Mouse (Mus musculus): Measurements from ENCODE around the gene Adap1. TPM values are rescaled to one million over a fixed set of nuclear protein-coding genes. Genes with fewer than 3 reads are reported as not detected.

Gene Adap1
- polyA plus RNA-seq, 1 experiment from 2014 or later: 1.7 TPM

GRCm38 (mm10) chr5:139261403-139261802, 64.0 kb downstream of the Adap1 start:
- no peak for ATAC-seq (ENCODE audit: low read depth)
- H3K27ac ChIP-seq (ENCODE audit: low read length): no peak overlapping the region
- no peak overlapping the region for H3K9ac ChIP-seq (ENCODE audit: low read length)
- H3K36me3 ChIP-seq (ENCODE audit: control insufficient read depth, insufficient read depth, low read length): peaks cover 21% of the 10 kb centered on the region
- no peaks in the 10 kb centered on the region for H3K9me3 ChIP-seq (ENCODE audit: control insufficient read depth, low read length)
- no peak overlapping the region for H3K4me2 ChIP-seq (ENCODE audit: low read depth, low read length)
- WGBS: 86% methylated on average over 4 of the region's 4 CpGs
- no peak overlapping the region for H3K4me3 ChIP-seq (ENCODE audit: low read length)
- no peaks in the 10 kb centered on the region for H3K27me3 ChIP-seq (ENCODE audit: control insufficient read depth, insufficient read depth, low read depth, low read length)
- peaks cover 34% of the 10 kb centered on the region for H3K4me1 ChIP-seq (replicated peaks; ENCODE audit: control insufficient read depth, insufficient read depth, low read length)

GRCm38 (mm10) chr5:139259853-139260252, 65.6 kb downstream of the Adap1 start:
- no peak overlapping the region for H3K4me3 ChIP-seq (ENCODE audit: low read length)
- 0 out of 2 replicates have a peak overlapping the region, but pooled peaks have one; percentile 4 for H3K4me2 ChIP-seq (ENCODE audit: low read depth, low read length)
- peaks cover 40% of the 10 kb centered on the region for H3K4me1 ChIP-seq (replicated peaks; ENCODE audit: control insufficient read depth, insufficient read depth, low read length)
- H3K9me3 ChIP-seq (ENCODE audit: control insufficient read depth, low read length): no peaks in the 10 kb centered on the region
- no peaks in the 10 kb centered on the region for H3K27me3 ChIP-seq (ENCODE audit: control insufficient read depth, insufficient read depth, low read depth, low read length)
- 65% methylated on average over 5 of the region's 5 CpGs for WGBS
- peaks cover 13% of the 10 kb centered on the region for H3K36me3 ChIP-seq (ENCODE audit: control insufficient read depth, insufficient read depth, low read length)
- no peak overlapping the region for H3K9ac ChIP-seq (ENCODE audit: low read length)
- ATAC-seq (ENCODE audit: low read depth): peak; percentile 81
- peak overlapping the region; percentile 87 for H3K27ac ChIP-seq (ENCODE audit: low read length)

- peak; percentile 53 for ATAC-seq (ENCODE audit: low read depth)
Measured at GRCm38 (mm10) chr5:139258371-139259035, 66.9 kb downstream of the Adap1 start.

GRCm38 (mm10) chr5:139257818-139258217, 67.6 kb downstream of the Adap1 start:
- H3K4me2 ChIP-seq (ENCODE audit: low read depth, low read length): no peak overlapping the region
- no peaks in the 10 kb centered on the region for H3K9me3 ChIP-seq (ENCODE audit: control insufficient read depth, low read length)
- WGBS: 55% methylated on average over 4 of the region's 4 CpGs
- peaks cover 54% of the 10 kb centered on the region for H3K4me1 ChIP-seq (replicated peaks; ENCODE audit: control insufficient read depth, insufficient read depth, low read length)
- H3K36me3 ChIP-seq (ENCODE audit: control insufficient read depth, insufficient read depth, low read length): peaks cover 4% of the 10 kb centered on the region
- H3K27me3 ChIP-seq (ENCODE audit: control insufficient read depth, insufficient read depth, low read depth, low read length): no peaks in the 10 kb centered on the region
- H3K27ac ChIP-seq (ENCODE audit: low read length): peak overlapping the region; percentile 87
- H3K4me3 ChIP-seq (ENCODE audit: low read length): no peak overlapping the region
- no peak for ATAC-seq (ENCODE audit: low read depth)
- no peak overlapping the region for H3K9ac ChIP-seq (ENCODE audit: low read length)

More at GRCm38 (mm10) chr5:139258371-139259035, 66.9 kb downstream of the Adap1 start:
- WGBS: 78% methylated on average over 8 of the region's 8 CpGs
- Histone ChIP-seq H3K9ac (ENCODE audit: low read length) (no peak overlapping the region), H3K9me3 (ENCODE audit: control insufficient read depth, low read length) (no peaks in the 10 kb centered on the region), H3K4me3 (ENCODE audit: low read length) (no peak overlapping the region), H3K4me2 (ENCODE audit: low read depth, low read length) (peak overlapping the region; percentile 10; the same call in 1 of the 2 replicates), H3K36me3 (ENCODE audit: control insufficient read depth, insufficient read depth, low read length) (peaks cover 5% of the 10 kb centered on the region), H3K27ac (ENCODE audit: low read length) (peak overlapping the region; percentile 87), H3K27me3 (ENCODE audit: control insufficient read depth, insufficient read depth, low read depth, low read length) (no peaks in the 10 kb centered on the region), H3K4me1 (replicated peaks; ENCODE audit: control insufficient read depth, insufficient read depth, low read length) (peaks cover 53% of the 10 kb centered on the region)

- Histone ChIP-seq H3K4me3 (ENCODE audit: low read length) (no peak overlapping the region), H3K4me1 (replicated peaks; ENCODE audit: control insufficient read depth, insufficient read depth, low read length) (peaks cover 54% of the 10 kb centered on the region), H3K9ac (ENCODE audit: low read length) (0 out of 2 replicates have a peak overlapping the region, but pooled peaks have one; percentile 3), H3K27ac (ENCODE audit: low read length) (peak overlapping the region; percentile 87; the same call in 1 of the 2 replicates), H3K9me3 (ENCODE audit: control insufficient read depth, low read length) (no peaks in the 10 kb centered on the region), H3K27me3 (ENCODE audit: control insufficient read depth, insufficient read depth, low read depth, low read length) (no peaks in the 10 kb centered on the region), H3K4me2 (ENCODE audit: low read depth, low read length) (no peak overlapping the region), H3K36me3 (ENCODE audit: control insufficient read depth, insufficient read depth, low read length) (no peaks in the 10 kb centered on the region)
- WGBS: 83% methylated on average over 1 of the region's 1 CpGs
- ATAC-seq (ENCODE audit: low read depth): no peak
Measured at GRCm38 (mm10) chr5:139257265-139257664, 68.2 kb downstream of the Adap1 start.

- no peak overlapping the region for H3K4me3 ChIP-seq (ENCODE audit: low read length)
- no peak overlapping the region for H3K27ac ChIP-seq (ENCODE audit: low read length)
- peak overlapping the region; percentile 1; the same call in 1 of the 2 replicates for H3K9ac ChIP-seq (ENCODE audit: low read length)
- peaks cover 59% of the 10 kb centered on the region for H3K4me1 ChIP-seq (replicated peaks; ENCODE audit: control insufficient read depth, insufficient read depth, low read length)
- H3K4me2 ChIP-seq (ENCODE audit: low read depth, low read length): no peak overlapping the region
- no peak for ATAC-seq (ENCODE audit: low read depth)
- 81% methylated on average over 3 of the region's 3 CpGs for WGBS
- H3K27me3 ChIP-seq (ENCODE audit: control insufficient read depth, insufficient read depth, low read depth, low read length): no peaks in the 10 kb centered on the region
- H3K9me3 ChIP-seq (ENCODE audit: control insufficient read depth, low read length): no peaks in the 10 kb centered on the region
- H3K36me3 ChIP-seq (ENCODE audit: control insufficient read depth, insufficient read depth, low read length): no peaks in the 10 kb centered on the region
Measured at GRCm38 (mm10) chr5:139256211-139256765, 69.1 kb downstream of the Adap1 start.

- Histone ChIP-seq H3K4me2 (ENCODE audit: low read depth, low read length) (no peak overlapping the region), H3K9me3 (ENCODE audit: control insufficient read depth, low read length) (no peaks in the 10 kb centered on the region), H3K9ac (ENCODE audit: low read length) (0 out of 2 replicates have a peak overlapping the region, but pooled peaks have one; percentile 1), H3K27me3 (ENCODE audit: control insufficient read depth, insufficient read depth, low read depth, low read length) (no peaks in the 10 kb centered on the region), H3K4me3 (ENCODE audit: low read length) (no peak overlapping the region), H3K27ac (ENCODE audit: low read length) (no peak overlapping the region), H3K4me1 (replicated peaks; ENCODE audit: control insufficient read depth, insufficient read depth, low read length) (peaks cover 56% of the 10 kb centered on the region), H3K36me3 (ENCODE audit: control insufficient read depth, insufficient read depth, low read length) (no peaks in the 10 kb centered on the region)
- WGBS: 85% methylated on average over 6 of the region's 6 CpGs
- ATAC-seq (ENCODE audit: low read depth): no peak
Measured at GRCm38 (mm10) chr5:139255777-139256176, 69.6 kb downstream of the Adap1 start.

GRCm38 (mm10) chr5:139254938-139255337, 70.5 kb downstream of the Adap1 start:
- H3K4me3 ChIP-seq (ENCODE audit: low read length): no peak overlapping the region
- H3K9me3 ChIP-seq (ENCODE audit: control insufficient read depth, low read length): no peaks in the 10 kb centered on the region
- H3K27me3 ChIP-seq (ENCODE audit: control insufficient read depth, insufficient read depth, low read depth, low read length): no peaks in the 10 kb centered on the region
- peaks cover under 1% of the 10 kb centered on the region; the same call in 1 of the 2 replicates for H3K36me3 ChIP-seq (ENCODE audit: control insufficient read depth, insufficient read depth, low read length)
- ATAC-seq (ENCODE audit: low read depth): no peak
- H3K4me1 ChIP-seq (replicated peaks; ENCODE audit: control insufficient read depth, insufficient read depth, low read length): peaks cover 51% of the 10 kb centered on the region
- H3K27ac ChIP-seq (ENCODE audit: low read length): no peak overlapping the region
- WGBS: 79% methylated on average over 6 of the region's 6 CpGs
- H3K9ac ChIP-seq (ENCODE audit: low read length): 0 out of 2 replicates have a peak overlapping the region, but pooled peaks have one; percentile 2
- no peak overlapping the region for H3K4me2 ChIP-seq (ENCODE audit: low read depth, low read length)

- no peaks in the 10 kb centered on the region for H3K27me3 ChIP-seq (ENCODE audit: control insufficient read depth, insufficient read depth, low read depth, low read length)
- H3K9ac ChIP-seq (ENCODE audit: low read length): peak overlapping the region; percentile 87
- H3K36me3 ChIP-seq (ENCODE audit: control insufficient read depth, insufficient read depth, low read length): peaks cover 9% of the 10 kb centered on the region
- H3K4me2 ChIP-seq (ENCODE audit: low read depth, low read length): peak overlapping the region; percentile 82
- peak overlapping the region; percentile 94 for H3K27ac ChIP-seq (ENCODE audit: low read length)
- ATAC-seq (ENCODE audit: low read depth): peak; percentile 21
- H3K4me1 ChIP-seq (replicated peaks; ENCODE audit: control insufficient read depth, insufficient read depth, low read length): peaks cover 39% of the 10 kb centered on the region
- H3K4me3 ChIP-seq (ENCODE audit: low read length): peak overlapping the region; percentile 74
- WGBS: 1% methylated on average over 6 of the region's 6 CpGs
- H3K9me3 ChIP-seq (ENCODE audit: control insufficient read depth, low read length): no peaks in the 10 kb centered on the region
Measured at GRCm38 (mm10) chr5:139253301-139253741, 72.1 kb downstream of the Adap1 start.

Measured in lung, embryonic 16.5 days (tissue).